Mouse (Mus musculus): Measurements from ENCODE around the gene Tnfrsf9.
A peak's percentile ranks its signal among the peaks of the same experiment; 100 is the strongest.
"Not testable (repeated sequence)": the region's sequence is repeated elsewhere in the genome, so short reads cannot be mapped to it uniquely, and the experiment has no call there.

Tnfrsf9 gene

DNA sequence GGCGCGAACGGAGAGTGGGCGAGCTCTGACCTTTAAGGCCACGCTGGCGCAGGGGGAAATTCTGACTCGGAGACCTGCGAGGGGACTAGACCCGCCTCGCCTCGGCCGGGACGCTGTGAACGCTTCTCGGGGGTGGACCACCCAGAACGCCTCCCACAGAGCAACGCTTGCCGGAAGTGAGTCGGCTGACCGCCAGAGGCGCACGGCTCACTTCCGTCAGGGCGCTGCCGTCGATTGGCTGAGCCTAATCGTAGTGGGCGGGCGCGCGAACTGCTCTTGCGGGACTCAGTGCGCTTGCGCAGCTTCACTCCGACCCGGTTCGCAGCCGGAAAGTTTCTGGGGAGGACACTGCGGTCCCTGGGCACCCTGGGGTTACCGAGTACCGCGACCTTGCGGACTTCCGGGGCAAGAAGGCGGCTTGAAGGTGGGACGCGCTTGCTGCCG is at the start of gene Tnfrsf9, which contains the start of gene Park7:
Tnfrsf9 (plus strand) TSS at position 273 of the 444 bp plus-strand sequence.
Park7 (minus strand) TSS at position 148 of the 444 bp plus-strand sequence.
- peak; percentile 79 for ATAC-seq (ENCODE audit: insufficient number of reproducible peaks, low FRiP score, low TSS enrichment)

DNA sequence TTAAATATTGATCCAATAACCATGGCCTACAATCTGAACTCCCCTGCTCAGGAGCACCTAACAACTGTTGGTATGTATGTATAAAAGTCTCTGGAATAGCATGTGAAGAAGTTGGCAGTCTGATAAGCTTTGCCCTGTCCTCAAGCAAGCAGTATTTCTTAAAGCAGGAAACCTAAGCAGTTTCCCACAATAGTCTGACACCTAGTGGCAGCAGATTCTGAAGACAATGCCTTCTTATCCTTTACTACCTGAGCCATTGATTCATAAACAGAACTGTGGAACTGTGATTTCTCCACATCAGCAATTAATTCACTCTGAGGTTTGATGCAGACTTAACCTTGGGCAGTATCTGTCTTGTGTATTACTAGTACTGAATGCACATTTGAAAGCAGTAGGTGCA is 49.0 kb upstream of the Tnfrsf9 start:
- ATAC-seq (ENCODE audit: insufficient number of reproducible peaks, low FRiP score, low TSS enrichment) = no peak

DNA sequence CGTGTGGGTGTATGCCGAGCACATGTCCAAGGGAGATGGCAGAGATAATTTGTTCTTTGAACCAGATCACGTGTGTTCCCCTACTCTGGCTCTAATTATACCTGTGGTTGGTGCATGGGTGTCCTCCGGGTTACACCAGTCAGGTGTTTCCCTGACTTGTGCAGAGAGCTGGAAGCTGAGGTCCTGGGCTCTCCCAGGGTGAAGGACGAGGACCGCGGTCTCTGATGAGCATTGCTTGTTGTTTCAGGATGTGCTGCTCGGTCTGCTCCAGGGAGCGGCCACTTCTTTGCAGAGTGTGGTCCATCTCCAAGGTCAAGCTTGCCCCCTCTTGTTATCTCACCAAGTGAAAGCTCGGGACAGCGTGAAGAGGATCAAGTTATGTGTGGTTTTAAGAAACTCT is 48.3 kb upstream of the Tnfrsf9 start:
- ATAC-seq (ENCODE audit: insufficient number of reproducible peaks, low FRiP score, low TSS enrichment) = no peak

DNA sequence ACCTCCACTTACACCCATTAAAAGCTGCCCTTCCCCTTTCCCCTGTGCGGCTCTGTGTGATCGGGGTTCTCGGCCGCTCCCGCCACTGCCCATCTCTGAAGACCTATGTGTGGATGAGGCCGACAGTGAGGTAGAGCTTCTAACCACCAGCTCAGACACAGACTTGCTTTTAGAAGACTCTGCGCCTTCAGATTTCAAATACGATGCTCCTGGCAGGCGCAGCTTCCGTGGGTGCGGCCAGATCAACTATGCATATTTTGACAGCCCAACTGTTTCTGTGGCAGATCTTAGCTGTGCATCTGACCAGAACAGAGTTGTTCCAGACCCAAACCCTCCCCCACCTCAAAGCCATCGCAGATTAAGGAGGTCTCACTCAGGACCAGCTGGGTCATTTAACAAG is 47.9 kb upstream of the Tnfrsf9 start:
- no peak for ATAC-seq (ENCODE audit: insufficient number of reproducible peaks, low FRiP score, low TSS enrichment)

DNA sequence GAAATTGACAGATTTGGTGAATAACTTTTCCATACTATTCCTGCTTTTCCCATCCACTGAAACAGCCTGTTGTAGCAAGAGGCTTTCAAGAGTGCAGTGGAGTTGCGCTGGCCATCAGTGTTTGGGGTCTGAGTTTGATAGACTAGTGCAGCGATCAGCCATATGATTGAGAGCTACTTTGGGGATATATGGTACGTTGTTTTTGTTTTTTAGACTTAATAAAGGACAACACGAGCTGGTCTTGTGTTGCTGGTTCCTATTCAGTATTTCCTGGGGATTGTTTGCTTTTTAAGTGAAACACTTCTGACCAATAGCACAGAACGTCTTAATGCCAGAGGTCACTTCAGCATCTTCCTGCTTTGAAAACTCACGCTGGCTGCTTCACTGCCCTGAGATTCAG is 46.2 kb upstream of the Tnfrsf9 start:
- ATAC-seq (ENCODE audit: insufficient number of reproducible peaks, low FRiP score, low TSS enrichment) = no peak

DNA sequence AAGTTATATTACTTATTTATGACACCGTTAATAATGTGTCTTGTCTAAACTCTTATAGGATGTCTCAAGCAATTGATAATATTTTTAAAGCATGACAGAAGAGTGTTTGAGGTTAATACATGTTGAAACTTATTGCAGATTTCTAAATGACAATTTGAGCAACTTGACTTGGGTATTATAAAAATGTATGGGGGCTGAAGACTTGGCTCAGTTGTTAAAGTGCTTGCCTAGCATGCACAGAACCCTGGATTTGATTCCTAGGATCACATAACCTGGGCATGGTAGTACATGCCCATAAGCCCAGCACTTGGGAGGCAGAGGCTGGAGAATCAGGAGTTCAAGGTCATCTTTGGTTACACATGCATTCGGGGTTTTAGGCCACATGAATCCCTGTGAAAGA is 45.5 kb upstream of the Tnfrsf9 start:
- no peak for ATAC-seq (ENCODE audit: insufficient number of reproducible peaks, low FRiP score, low TSS enrichment)

DNA sequence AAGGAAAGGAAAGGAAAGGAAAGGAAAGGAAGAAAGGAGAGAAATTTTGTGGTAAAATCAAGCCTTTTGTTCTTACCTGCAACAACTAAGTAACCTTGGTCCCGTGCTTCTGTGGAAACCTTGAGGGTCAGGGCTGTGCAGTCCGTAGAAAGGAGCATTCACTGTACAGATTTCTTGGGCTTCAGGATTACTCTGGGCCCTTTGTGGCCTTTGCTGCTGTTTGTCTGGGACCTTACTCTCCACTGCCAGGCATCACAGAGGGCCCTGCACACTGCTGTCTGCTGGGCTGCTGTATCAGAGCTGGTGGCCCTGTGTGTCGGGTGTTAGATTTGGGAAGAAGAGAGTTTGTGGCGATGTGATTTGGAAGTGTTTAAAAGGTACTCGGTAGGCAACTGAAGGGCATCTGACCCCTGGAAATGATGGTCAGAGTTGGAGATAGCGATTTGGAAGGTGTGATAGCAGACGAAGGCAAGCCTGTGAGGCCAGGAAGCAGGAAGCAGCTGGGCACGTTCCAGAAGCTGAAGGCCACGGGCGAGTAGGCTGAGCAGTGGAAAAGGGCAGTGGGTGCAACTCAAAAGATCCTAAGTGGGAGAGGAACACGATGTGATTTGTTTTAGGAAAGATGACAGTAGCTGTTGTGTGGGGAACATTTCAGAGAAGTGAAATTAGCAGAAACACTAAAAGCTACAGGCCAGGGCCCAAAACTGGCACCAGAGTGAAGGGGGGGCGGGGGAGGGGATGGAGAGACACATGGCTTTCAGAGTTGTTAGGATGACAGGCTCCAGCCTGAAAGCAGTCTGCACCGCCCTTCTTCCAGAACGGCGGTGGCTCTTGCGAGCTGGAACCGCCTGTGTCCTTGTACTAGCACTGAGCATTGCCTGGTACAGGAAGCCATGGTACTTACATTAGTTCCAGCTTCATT is 44.8 kb upstream of the Tnfrsf9 start:
- ATAC-seq (ENCODE audit: insufficient number of reproducible peaks, low FRiP score, low TSS enrichment) = no peak

DNA sequence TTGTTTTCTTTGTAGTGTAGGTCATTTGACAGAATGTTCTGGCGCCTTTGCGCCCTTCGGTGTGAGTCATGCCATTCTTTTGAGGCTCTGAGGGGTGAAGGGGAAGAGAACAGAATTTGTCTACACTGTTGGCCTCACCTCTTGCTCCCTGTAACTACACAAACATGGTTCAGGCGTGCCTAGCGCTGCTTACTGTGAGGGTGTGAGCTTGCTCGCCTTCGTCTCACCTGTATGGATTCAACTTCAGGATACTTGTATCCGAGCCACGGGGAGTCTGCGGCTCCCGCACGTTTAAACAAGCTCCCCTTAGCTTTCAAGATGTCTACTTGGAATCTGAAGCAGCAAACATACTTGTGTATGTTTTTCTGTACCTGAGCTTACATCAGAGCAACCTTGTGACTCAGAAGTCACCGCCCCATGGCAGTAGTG is 43.4 kb upstream of the Tnfrsf9 start:
- ATAC-seq (ENCODE audit: insufficient number of reproducible peaks, low FRiP score, low TSS enrichment) = no peak

DNA sequence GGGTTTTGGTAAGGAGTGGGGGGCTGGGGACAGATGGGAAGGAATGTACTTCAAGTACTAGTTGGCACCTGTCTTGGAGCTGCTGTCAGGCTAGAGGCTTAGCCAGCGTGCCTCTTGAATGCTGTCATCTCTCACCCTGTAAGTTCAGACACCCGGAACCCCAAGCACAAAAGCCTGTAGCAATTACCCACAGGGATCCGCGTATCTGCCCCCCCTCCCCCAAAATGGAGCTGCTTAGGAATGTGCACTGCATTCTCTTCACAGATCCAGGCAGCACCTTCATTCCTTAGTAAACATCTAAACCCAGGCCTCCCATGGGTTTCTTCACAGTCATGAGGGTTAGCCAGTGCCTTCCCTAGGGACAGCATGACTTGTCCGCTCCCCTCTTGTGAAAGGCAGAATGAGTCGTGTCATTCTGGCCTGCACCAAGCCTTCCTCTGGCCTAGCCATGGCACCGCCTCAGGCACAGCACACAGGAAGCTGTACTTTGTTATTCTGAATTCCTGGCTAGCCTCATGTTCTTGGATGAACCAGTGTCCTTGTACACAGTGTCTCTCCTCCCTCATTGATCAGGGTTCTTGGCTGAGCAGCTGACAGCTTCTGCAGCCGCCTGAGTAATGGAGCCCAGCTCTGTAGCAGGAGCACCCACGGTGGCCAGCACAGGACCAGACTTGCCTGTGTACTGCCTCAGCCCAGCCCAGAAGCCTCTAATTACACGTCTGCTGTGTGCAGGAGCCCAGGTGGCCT is 42.8 kb upstream of the Tnfrsf9 start:
- no peak for ATAC-seq (ENCODE audit: insufficient number of reproducible peaks, low FRiP score, low TSS enrichment)

DNA sequence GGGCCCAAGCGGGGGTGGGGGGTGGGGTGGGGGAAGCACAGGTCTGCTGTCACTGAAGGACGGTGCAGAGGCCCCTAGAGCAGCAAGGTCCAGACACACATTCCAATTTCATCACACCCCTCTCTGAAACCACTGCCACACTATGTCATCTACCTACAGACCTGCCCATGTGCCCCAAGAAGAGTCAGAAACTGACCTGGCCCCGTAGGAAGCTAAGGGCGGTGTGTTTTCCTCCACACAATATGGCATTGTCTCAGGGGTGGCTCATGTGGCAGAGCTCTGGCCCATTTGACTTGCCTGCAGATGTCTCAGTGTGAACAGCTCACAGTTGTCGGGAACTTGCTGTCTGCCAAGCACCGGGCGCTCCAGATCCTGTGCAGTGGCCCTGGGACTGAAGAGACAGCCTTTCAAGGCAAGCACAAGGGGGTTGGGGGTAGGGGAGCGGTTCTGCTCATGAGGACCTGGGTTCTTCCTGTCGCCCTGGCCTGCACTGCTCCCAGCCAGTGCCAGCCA is 42.2 kb upstream of the Tnfrsf9 start:
- ATAC-seq (ENCODE audit: insufficient number of reproducible peaks, low FRiP score, low TSS enrichment) = no peak

DNA sequence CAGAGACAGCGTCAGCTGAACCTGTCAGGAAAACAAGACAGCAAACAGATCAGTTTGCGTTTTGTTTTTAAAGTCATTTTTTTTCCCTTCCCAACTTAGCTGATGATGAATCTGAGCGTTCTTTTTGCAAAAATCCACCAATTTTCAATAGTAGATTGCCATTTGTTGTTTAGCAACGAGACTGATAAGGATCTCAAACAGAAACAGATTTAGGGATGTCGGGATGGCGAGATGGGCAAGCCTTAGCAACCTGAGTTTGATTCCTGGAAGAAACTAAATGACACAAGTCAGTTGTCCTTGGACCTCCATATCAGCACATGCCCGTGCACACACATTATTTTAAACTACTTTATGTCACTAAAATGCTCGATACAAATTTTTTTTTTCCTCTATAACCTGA is 41.7 kb upstream of the Tnfrsf9 start:
- no peak for ATAC-seq (ENCODE audit: insufficient number of reproducible peaks, low FRiP score, low TSS enrichment)

DNA sequence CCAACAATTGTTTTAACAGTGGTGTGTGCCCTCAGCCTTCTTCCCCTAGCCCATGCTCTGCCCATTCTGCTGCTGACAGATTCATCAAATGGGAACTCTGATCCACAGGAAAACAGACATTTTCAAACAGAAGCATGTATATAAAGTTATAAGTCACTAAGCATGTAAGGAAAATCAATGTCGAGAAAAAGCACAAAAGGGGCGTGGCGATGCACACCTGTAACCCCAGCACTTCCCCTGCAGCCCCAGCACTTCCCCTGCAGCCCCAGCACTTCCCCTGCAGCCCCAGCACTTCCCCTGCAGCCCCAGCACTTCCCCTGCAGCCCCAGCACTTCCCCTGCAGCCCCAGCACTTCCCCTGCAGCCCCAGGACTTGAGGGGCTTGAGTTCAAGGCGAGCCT is 39.9 kb upstream of the Tnfrsf9 start:
- not testable (repeated sequence) for ATAC-seq (ENCODE audit: insufficient number of reproducible peaks, low FRiP score, low TSS enrichment)

DNA sequence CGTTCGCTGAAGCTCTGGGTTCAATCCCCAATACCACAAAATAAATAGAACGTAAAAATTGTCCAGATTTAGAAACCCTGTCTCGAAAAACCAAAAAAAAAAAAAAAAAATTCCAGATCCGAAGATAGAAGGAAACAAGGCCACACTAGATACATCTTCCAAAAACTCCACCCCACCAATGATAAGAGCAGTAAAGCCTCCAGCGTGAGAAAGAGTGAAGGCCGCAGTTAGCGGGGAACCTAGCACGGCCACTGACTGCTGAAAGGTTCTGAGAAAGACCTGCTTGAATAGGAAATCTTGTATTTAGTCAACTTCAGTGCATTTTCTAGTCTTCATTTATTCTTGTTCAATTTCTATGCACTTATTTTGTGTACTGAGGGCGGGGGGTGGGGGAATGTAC is 39.0 kb upstream of the Tnfrsf9 start:
- no peak for ATAC-seq (ENCODE audit: insufficient number of reproducible peaks, low FRiP score, low TSS enrichment)

DNA sequence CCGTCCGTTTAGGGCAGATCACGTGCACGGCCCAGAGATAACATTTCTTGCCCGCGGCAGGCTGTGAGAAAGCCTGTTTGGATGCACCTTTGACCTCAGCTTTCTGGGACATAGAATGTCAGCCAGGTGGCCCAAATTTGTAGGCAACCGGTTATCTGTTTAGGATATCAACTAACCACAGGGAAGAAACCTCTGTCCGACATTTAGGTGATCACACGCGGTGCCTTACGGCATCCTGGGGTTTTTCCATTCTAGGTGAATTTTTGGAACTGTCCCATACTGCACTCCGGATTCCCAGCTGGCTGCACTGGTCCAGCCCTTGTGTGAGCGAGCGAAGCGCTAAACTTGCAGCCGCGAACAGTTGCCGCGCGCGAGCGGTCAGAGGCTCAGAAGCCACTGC is 34.7 kb upstream of the Tnfrsf9 start:
- no peak for ATAC-seq (ENCODE audit: insufficient number of reproducible peaks, low FRiP score, low TSS enrichment)

DNA sequence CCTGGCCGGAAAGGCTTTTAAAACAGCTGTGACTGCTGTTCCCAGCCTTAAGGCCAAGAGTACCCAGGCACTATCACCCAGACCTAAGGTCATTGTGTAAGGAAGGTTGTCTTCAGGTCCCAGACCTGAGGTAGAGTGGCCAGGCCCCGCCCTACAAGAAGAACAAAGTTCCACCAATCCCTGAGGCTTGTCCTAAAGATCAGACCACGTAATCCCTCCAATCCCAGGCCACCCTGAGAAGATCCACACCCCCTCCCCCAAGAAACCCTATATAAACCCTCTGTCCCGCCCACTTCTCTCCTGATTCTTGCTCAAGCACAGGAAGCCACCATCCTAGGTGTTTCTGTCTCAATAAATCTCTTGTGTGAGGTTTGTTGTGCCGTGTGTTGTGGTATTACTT is 34.0 kb upstream of the Tnfrsf9 start:
- no peak for ATAC-seq (ENCODE audit: insufficient number of reproducible peaks, low FRiP score, low TSS enrichment)

DNA sequence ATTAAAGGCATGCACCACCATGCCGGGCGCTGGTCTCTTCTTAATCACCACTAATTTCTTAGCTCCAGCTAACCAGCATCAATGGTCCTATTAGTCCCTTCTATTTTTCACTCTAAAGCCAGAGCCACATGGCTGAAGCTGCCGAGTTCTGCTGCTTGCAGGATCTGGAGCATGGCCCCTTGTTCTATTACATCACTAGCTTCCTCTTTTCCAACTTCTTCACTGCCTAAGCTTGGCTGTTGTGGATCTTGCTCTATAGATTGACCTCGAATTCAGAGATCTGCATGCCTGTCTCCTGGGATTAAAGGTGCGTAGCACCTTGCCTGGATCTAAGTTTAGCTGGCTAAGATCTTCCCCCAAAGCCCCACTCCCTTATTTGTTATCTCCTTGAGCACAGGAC is 31.7 kb upstream of the Tnfrsf9 start:
- ATAC-seq (ENCODE audit: insufficient number of reproducible peaks, low FRiP score, low TSS enrichment) = no peak

DNA sequence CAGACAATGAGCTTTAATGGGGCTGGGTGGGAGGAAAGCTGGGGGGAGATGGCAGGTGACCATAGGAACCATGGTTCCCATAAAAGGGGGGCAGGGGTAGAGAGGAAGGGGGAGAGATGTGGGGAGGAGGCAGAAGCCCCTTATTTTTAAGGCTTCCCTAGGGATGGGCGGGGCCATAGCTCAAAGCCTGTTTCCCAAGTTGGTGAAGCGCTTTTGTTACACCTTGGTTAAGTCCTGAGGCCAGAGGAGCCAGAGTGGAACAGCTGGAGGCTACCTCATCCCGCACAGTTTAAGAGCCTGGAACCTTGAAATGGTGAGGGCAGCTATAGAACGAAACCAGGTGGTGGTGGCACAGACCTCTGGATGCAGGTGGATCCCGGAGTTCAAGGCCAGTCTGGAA is 26.5 kb upstream of the Tnfrsf9 start:
- ATAC-seq (ENCODE audit: insufficient number of reproducible peaks, low FRiP score, low TSS enrichment) = no peak

DNA sequence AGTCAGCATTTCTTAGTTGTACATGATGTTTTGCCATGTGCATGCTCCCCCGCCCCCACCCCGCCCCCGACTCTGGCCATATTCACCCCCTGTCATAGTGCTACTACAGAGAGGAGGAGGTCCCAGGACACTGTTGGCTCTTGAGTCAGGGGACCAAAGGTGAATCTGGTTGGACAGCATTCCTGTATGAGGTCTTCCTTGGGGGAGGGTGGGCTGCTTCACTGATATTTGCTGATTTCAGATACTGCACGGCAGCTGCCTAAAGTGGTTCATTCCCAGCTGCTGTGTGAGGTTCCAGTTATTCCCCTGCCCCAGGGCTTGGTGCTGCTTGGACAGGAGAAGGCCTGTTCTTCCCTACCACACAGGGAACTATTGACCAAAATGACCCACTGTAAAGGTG is 25.9 kb upstream of the Tnfrsf9 start:
- no peak for ATAC-seq (ENCODE audit: insufficient number of reproducible peaks, low FRiP score, low TSS enrichment)

DNA sequence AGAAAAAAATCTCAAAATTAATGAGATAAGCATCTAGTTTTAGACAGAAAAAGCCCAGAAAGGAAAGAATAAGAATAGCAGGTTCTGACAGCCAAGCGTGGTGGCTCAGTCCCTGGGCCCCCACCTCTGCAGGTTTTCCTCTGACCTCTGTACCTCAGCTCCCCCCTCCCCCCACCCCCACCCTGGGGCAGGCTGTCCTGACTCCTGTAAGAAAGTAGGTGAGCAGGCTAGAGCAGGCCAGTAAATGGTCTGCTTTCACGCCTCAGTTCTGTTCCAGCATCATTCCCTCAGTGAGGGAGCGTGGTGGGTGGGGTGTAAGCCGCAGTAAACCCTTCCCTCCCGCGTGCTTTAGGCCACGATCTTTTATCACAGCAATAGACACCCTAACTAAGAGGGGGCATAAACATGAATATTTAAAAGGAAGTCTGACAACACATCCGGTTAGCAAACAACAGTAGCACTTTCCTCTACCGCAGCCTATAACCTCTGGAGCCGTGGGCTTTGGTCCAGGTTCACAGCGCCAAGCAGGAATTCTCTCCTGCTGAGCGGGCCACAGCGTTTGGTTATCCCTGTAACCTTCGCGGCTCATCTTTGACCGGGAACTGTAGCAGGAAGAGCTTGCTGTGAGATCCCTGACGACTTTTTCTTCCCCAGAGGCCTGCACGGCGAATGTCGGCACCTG is 24.9 kb upstream of the Tnfrsf9 start:
- no peak for ATAC-seq (ENCODE audit: insufficient number of reproducible peaks, low FRiP score, low TSS enrichment)

DNA sequence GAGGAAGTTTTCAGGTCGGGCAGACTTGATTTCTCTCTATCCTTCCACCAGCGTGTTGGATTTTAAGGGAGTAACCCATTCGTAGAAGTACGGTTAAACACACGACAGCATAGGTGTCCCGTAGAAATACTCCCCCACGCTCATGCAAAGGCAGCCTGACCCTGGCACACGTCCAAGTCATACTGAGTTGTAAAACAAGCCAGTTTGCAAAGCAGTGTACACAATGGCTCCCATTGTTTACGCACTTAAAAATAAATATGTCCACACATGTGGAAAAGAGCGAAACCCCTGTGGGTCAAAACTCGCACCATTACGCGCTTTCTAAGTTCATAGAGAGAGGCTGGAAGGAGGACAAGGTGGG is 24.4 kb upstream of the Tnfrsf9 start:
- no peak for ATAC-seq (ENCODE audit: insufficient number of reproducible peaks, low FRiP score, low TSS enrichment)

DNA sequence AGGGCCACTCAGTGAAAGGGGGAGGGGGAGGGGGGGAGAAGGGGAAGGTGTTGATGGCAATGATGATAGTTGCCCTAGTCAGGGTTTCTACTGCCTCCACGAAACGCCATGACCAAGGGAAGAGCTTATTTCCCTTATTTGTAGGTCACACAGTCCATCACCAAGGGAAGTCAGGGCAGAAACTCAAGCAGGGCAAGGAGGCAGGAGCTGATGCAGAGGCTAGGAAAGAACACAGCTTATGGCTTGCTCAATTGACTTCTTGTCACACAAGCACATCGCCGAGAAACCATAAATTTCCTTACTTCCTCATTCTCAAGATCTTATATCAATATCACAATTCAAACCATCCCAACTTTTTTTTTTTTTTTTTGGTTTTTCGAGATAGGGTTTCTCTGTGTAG is 23.1 kb upstream of the Tnfrsf9 start:
- ATAC-seq (ENCODE audit: insufficient number of reproducible peaks, low FRiP score, low TSS enrichment) = no peak
